Mouse (Mus musculus): ENCODE measurements around the gene Hyou1. TPM values are rescaled to one million over a fixed set of nuclear protein-coding genes. Genes with fewer than 3 reads are reported as not detected.
"Not testable (repeated sequence)": the region's sequence is repeated elsewhere in the genome, so short reads cannot be mapped to it uniquely, and the experiment has no call there.

Hyou1 gene
- total RNA-seq, 1 experiment, result 246 TPM

DNA sequence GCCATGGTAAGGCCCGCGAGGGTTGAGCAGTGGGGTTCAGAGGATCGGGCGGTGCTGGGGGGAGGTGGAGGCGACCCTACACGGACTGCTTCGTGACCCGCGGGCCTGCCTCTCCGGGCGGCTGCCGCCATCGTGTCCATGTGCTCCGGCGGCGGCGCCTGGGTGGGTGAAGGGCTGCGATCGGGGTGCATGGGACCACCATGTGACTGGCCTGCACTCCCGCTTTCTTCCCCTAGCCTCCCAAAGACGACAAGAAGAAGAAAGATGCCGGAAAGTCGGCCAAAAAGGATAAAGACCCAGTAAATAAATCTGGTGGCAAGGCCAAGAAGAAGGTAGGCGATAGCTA lies 28.4 kb downstream of the Hyou1 start:
- Histone ChIP-seq H3K36me3 (ENCODE audit: control insufficient read depth, insufficient read depth, low read length, poor library complexity, severe bottlenecking) (peaks cover 36% of the 10 kb centered on the region), H3K4me1 (ENCODE audit: control insufficient read depth in 2 of 2, insufficient read depth in 2 of 2, low read length in 2 of 2, poor library complexity in 1 of 2) (peaks cover 0 to 3% of the 10 kb centered on the region in 2 experiments; a peak in 2 of 4 replicates), H3K27ac (ENCODE audit: insufficient read depth, low read depth, low read length, poor library complexity, severe bottlenecking) (peak overlapping the region; percentile 92), H3K9me3 (ENCODE audit: control insufficient read depth, insufficient read depth, low read depth, low read length) (no peaks in the 10 kb centered on the region), H3K9ac (ENCODE audit: insufficient read depth, low read depth, low read length, poor library complexity, severe bottlenecking) (peak overlapping the region; percentile 98), H3K4me3 (ENCODE audit: insufficient read depth in 1 of 2, low read depth in 1 of 2, low read length in 2 of 2, poor library complexity in 1 of 2, severe bottlenecking in 1 of 2) (peak overlapping the region; percentile 84 to 95)
- no peak for DNase-seq (ENCODE audit: low read depth, low spot score)
- TF ChIP-seq CHD2 (IDR thresholded peaks at IDR 0.05; ENCODE audit: low read depth, low read length) (peak; percentile 6; the same call in 1 of the 2 replicates), HCFC1 (IDR thresholded peaks at IDR 0.05; ENCODE audit: borderline replicate concordance, insufficient read depth, low read length) (no peak), ZNF384 (IDR thresholded peaks at IDR 0.05; ENCODE audit: low read depth, low read length) (no peak), ZC3H11A (IDR thresholded peaks at IDR 0.05; ENCODE audit: borderline replicate concordance, low read depth, low read length) (no peak)
- in situ Hi-C loops (cut with MboI; ENCODE audit: low sequenced_read_pairs in 2 of 2, unreplicated experiment in 2 of 2), result no loop called here

DNA sequence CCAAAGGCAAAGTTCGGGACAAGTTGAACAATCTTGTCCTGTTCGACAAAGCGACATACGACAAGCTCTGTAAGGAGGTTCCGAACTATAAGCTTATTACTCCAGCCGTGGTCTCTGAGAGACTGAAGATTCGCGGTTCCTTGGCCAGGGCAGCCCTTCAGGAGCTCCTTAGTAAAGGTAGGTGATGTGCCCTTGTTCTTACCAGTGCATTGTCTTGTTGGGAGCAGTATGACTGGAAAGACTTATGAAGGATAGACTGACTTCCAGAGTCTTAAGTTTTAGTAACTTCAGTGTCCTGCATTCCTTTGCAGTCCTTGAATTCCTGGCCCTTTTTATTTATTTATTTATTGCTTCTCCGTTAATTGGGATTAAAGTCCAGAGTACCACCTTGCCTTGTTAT lies 29.4 kb downstream of the Hyou1 start:
- Histone ChIP-seq H3K36me3 (ENCODE audit: control insufficient read depth, insufficient read depth, low read length, poor library complexity, severe bottlenecking) (peaks cover 42% of the 10 kb centered on the region), H3K4me3 (ENCODE audit: insufficient read depth in 1 of 2, low read depth in 1 of 2, low read length in 2 of 2, poor library complexity in 1 of 2, severe bottlenecking in 1 of 2) (peak overlapping the region; percentile 84 to 95), H3K9ac (ENCODE audit: insufficient read depth, low read depth, low read length, poor library complexity, severe bottlenecking) (peak overlapping the region; percentile 98; the same call in 1 of the 2 replicates)
- DNase-seq (ENCODE audit: low read depth, low spot score); H3K4me1 ChIP-seq (ENCODE audit: control insufficient read depth in 2 of 2, insufficient read depth in 2 of 2, low read length in 2 of 2, poor library complexity in 1 of 2); H3K9me3 ChIP-seq (ENCODE audit: control insufficient read depth, insufficient read depth, low read depth, low read length); H3K27ac ChIP-seq (ENCODE audit: insufficient read depth, low read depth, low read length, poor library complexity, severe bottlenecking); in situ Hi-C loops (cut with MboI; ENCODE audit: low sequenced_read_pairs in 2 of 2, unreplicated experiment in 2 of 2): not testable (repeated sequence)

DNA sequence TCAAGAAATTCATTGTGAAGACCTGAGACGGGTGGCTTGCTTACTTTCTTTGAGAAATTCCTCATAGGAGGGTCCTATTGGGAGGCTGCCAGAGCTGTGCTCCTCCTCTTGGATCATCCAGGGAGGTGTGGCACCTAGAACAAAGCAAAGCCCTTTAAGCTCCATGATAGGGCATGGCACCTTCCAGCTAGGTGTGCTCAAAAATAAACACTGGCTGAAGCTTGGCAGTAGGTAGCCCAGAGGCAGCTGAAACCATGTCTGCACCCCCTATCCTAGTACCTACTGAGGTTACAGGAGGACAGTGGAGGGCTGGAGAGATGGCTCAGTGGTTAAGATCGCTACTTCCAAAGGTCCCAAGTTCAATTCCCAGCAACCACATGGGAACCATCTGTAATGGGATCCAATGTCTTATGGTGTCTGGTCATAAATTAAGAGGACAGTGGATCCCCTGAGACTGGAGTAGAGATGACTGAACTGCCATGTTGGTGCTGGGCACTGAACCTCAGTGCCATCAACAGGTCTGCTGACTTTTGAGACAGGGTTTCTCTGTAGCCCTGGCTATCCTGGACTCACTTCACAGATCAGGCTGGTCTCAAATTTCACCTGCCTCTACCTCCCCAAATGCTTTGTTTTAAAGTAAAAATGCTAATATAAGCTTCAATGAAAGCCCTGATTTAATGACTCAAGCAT lies 31.5 kb downstream of the Hyou1 start:
- no peak for TF ChIP-seq HCFC1 (IDR thresholded peaks at IDR 0.05; ENCODE audit: borderline replicate concordance, insufficient read depth, low read length)
- 0 out of 2 replicates have a peak, but pooled peaks have one; percentile 40 for TF ChIP-seq CHD2 (IDR thresholded peaks at IDR 0.05; ENCODE audit: low read depth, low read length)
- in situ Hi-C loops (cut with MboI; ENCODE audit: low sequenced_read_pairs in 2 of 2, unreplicated experiment in 2 of 2), result no loop called here
- peaks cover 36% of the 10 kb centered on the region for H3K36me3 ChIP-seq (ENCODE audit: control insufficient read depth, insufficient read depth, low read length, poor library complexity, severe bottlenecking)
- H3K9ac ChIP-seq (ENCODE audit: insufficient read depth, low read depth, low read length, poor library complexity, severe bottlenecking), result no peak overlapping the region
- H3K4me3 ChIP-seq (ENCODE audit: insufficient read depth in 1 of 2, low read depth in 1 of 2, low read length in 2 of 2, poor library complexity in 1 of 2, severe bottlenecking in 1 of 2), result no peak overlapping the region
- H3K9me3 ChIP-seq (ENCODE audit: control insufficient read depth, insufficient read depth, low read depth, low read length), result no peaks in the 10 kb centered on the region
- H3K27ac ChIP-seq (ENCODE audit: insufficient read depth, low read depth, low read length, poor library complexity, severe bottlenecking), result no peak overlapping the region
- no peak for DNase-seq (ENCODE audit: low read depth, low spot score)
- no peaks in the 10 kb centered on the region; a peak in 2 of 4 replicates for H3K4me1 ChIP-seq (ENCODE audit: control insufficient read depth in 2 of 2, insufficient read depth in 2 of 2, low read length in 2 of 2, poor library complexity in 1 of 2)

DNA sequence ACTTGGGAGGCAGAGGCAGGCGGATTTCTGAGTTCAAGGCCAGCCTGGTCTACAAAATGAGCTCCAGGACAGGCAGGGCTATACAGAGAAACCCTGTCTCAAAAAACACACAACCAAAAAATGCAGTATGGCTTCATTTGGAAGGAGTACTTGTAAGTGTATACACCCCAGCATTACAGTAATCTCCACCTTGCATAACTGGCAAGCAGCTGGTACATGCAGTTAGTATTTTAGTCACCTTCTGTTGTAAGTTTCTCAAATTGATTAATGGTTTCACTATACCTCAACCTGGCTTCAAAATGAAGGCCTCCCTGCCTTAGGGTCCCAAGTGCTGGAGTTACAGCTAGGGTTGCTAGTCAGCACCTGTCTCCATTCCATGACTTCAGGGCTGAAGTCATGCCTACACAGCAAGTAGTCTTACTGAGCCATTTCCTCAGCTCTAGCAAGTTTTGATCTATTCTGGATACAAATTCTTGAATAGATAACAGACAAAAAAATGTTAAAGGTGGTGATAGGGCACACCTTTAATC lies 32.4 kb downstream of the Hyou1 start:
- H3K36me3 ChIP-seq (ENCODE audit: control insufficient read depth, insufficient read depth, low read length, poor library complexity, severe bottlenecking), result peaks cover 38% of the 10 kb centered on the region
- H3K4me3 ChIP-seq (ENCODE audit: insufficient read depth in 1 of 2, low read depth in 1 of 2, low read length in 2 of 2, poor library complexity in 1 of 2, severe bottlenecking in 1 of 2), result no peak overlapping the region
- TF ChIP-seq HCFC1 (IDR thresholded peaks at IDR 0.05; ENCODE audit: borderline replicate concordance, insufficient read depth, low read length) (no peak), CHD2 (IDR thresholded peaks at IDR 0.05; ENCODE audit: low read depth, low read length) (peak; percentile 60; the same call in 1 of the 2 replicates), ZC3H11A (IDR thresholded peaks at IDR 0.05; ENCODE audit: borderline replicate concordance, low read depth, low read length) (no peak), ZNF384 (IDR thresholded peaks at IDR 0.05; ENCODE audit: low read depth, low read length) (no peak), MAFK (IDR thresholded peaks at IDR 0.05; ENCODE audit: insufficient read depth, low read depth, low read length) (no peak)
- H3K4me1 ChIP-seq (ENCODE audit: control insufficient read depth in 2 of 2, insufficient read depth in 2 of 2, low read length in 2 of 2, poor library complexity in 1 of 2), result no peaks in the 10 kb centered on the region; a peak in 2 of 4 replicates
- H3K9me3 ChIP-seq (ENCODE audit: control insufficient read depth, insufficient read depth, low read depth, low read length), result no peaks in the 10 kb centered on the region
- in situ Hi-C loops (cut with MboI; ENCODE audit: low sequenced_read_pairs in 2 of 2, unreplicated experiment in 2 of 2), result no loop called here
- H3K9ac ChIP-seq (ENCODE audit: insufficient read depth, low read depth, low read length, poor library complexity, severe bottlenecking), result no peak overlapping the region
- no peak for DNase-seq (ENCODE audit: low read depth, low spot score)
- no peak overlapping the region for H3K27ac ChIP-seq (ENCODE audit: insufficient read depth, low read depth, low read length, poor library complexity, severe bottlenecking)

DNA sequence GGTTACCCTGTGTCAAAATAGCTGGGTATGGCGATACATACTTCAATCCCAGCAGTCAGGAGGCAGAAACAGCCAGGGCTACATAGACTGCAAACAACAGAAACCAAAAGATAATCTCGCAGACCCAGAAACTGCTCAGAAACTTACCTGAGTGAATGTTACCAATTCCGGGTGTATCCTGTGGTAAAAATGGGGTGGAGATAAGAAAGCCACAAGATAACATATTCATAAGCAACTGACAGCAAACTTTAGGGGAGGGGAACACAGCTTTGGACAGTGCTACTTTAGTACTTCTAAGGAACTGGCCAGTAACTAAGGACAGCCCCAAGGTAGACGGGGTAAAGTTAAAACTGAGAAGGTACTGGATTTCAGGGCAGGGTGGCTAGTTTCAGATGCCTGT lies 33.0 kb downstream of the Hyou1 start:
- Histone ChIP-seq H3K36me3 (ENCODE audit: control insufficient read depth, insufficient read depth, low read length, poor library complexity, severe bottlenecking) (peaks cover 38% of the 10 kb centered on the region), H3K27ac (ENCODE audit: insufficient read depth, low read depth, low read length, poor library complexity, severe bottlenecking) (no peak overlapping the region), H3K4me3 (ENCODE audit: insufficient read depth in 1 of 2, low read depth in 1 of 2, low read length in 2 of 2, poor library complexity in 1 of 2, severe bottlenecking in 1 of 2) (no peak overlapping the region), H3K9me3 (ENCODE audit: control insufficient read depth, insufficient read depth, low read depth, low read length) (no peaks in the 10 kb centered on the region), H3K9ac (ENCODE audit: insufficient read depth, low read depth, low read length, poor library complexity, severe bottlenecking) (no peak overlapping the region), H3K4me1 (ENCODE audit: control insufficient read depth in 2 of 2, insufficient read depth in 2 of 2, low read length in 2 of 2, poor library complexity in 1 of 2) (no peaks in the 10 kb centered on the region; a peak in 2 of 4 replicates)
- no peak for DNase-seq (ENCODE audit: low read depth, low spot score)
- in situ Hi-C loops (cut with MboI; ENCODE audit: low sequenced_read_pairs in 2 of 2, unreplicated experiment in 2 of 2), result no loop called here
- TF ChIP-seq ZC3H11A (IDR thresholded peaks at IDR 0.05; ENCODE audit: borderline replicate concordance, low read depth, low read length) (no peak), CHD2 (IDR thresholded peaks at IDR 0.05; ENCODE audit: low read depth, low read length) (no peak), HCFC1 (IDR thresholded peaks at IDR 0.05; ENCODE audit: borderline replicate concordance, insufficient read depth, low read length) (no peak), ZNF384 (IDR thresholded peaks at IDR 0.05; ENCODE audit: low read depth, low read length) (no peak), MAFK (IDR thresholded peaks at IDR 0.05; ENCODE audit: insufficient read depth, low read depth, low read length) (no peak)
